Mouse (Mus musculus): ENCODE results near the gene Ttll2. TPM values are rescaled to one million over a fixed set of nuclear protein-coding genes. Genes with fewer than 3 reads are reported as not detected.
"Not testable (repeated sequence)": the region's sequence is repeated elsewhere in the genome, so short reads cannot be mapped to it uniquely, and the experiment has no call there.

Gene Ttll2
- total and polyA plus RNA-seq, 3 experiments = not detected

DNA sequence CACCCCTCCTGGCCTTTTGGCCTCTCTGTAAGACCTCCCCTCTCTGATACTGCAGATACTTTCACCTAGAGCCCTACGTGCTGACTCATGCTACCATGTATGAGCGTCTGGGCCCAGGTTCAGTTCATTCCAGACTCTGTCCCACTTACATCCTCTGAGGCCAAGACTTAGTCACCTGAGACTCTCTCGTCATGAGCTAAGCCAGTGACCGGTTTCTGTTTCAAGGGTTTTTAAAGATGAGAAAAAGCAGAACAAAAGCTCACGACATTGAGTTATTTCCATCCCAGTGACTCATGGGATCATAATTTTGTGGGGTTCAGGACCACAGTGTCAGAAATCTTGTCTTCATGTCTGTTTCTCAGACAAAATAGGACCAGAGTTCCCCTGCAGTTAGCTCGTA, 32.7 kb downstream of the Ttll2 start:
- not testable (repeated sequence) for H3K79me2 ChIP-seq (ENCODE audit: control insufficient read depth, insufficient read depth, low read length, poor library complexity); H3K27me3 ChIP-seq (ENCODE audit: control insufficient read depth in 1 of 2, insufficient read depth in 2 of 2, low read length in 2 of 2); H3K27ac ChIP-seq (ENCODE audit: control insufficient read depth, low read depth, low read length); H3K4me1 ChIP-seq (ENCODE audit: control insufficient read depth in 1 of 2, insufficient read depth in 2 of 2, low read length in 2 of 2); DNase-seq (ENCODE audit: low read depth, low spot score); H3K9ac ChIP-seq (ENCODE audit: control insufficient read depth, low read depth, low read length, poor library complexity, severe bottlenecking); H3K36me3 ChIP-seq (ENCODE audit: control insufficient read depth in 1 of 2, insufficient read depth in 2 of 2, low read length in 2 of 2); H3K9me3 ChIP-seq (replicated peaks; ENCODE audit: insufficient read depth, low read length); H3K4me3 ChIP-seq (ENCODE audit: control insufficient read depth in 1 of 2, insufficient read depth in 1 of 2, low read depth in 2 of 2, low read length in 2 of 2)

GRCm38 (mm10) chr17:7315693-7316382, 36.7 kb downstream of the Ttll2 start:
- not testable (repeated sequence) for H3K9me3 ChIP-seq (replicated peaks; ENCODE audit: insufficient read depth, low read length); H3K4me1 ChIP-seq (ENCODE audit: control insufficient read depth in 1 of 2, insufficient read depth in 2 of 2, low read length in 2 of 2); H3K27ac ChIP-seq (ENCODE audit: control insufficient read depth, low read depth, low read length); H3K4me3 ChIP-seq (ENCODE audit: control insufficient read depth in 1 of 2, insufficient read depth in 1 of 2, low read depth in 2 of 2, low read length in 2 of 2); H3K9ac ChIP-seq (ENCODE audit: control insufficient read depth, low read depth, low read length, poor library complexity, severe bottlenecking); DNase-seq (ENCODE audit: low read depth, low spot score); H3K36me3 ChIP-seq (ENCODE audit: control insufficient read depth in 1 of 2, insufficient read depth in 2 of 2, low read length in 2 of 2); H3K79me2 ChIP-seq (ENCODE audit: control insufficient read depth, insufficient read depth, low read length, poor library complexity); H3K27me3 ChIP-seq (ENCODE audit: control insufficient read depth in 1 of 2, insufficient read depth in 2 of 2, low read length in 2 of 2)

DNA sequence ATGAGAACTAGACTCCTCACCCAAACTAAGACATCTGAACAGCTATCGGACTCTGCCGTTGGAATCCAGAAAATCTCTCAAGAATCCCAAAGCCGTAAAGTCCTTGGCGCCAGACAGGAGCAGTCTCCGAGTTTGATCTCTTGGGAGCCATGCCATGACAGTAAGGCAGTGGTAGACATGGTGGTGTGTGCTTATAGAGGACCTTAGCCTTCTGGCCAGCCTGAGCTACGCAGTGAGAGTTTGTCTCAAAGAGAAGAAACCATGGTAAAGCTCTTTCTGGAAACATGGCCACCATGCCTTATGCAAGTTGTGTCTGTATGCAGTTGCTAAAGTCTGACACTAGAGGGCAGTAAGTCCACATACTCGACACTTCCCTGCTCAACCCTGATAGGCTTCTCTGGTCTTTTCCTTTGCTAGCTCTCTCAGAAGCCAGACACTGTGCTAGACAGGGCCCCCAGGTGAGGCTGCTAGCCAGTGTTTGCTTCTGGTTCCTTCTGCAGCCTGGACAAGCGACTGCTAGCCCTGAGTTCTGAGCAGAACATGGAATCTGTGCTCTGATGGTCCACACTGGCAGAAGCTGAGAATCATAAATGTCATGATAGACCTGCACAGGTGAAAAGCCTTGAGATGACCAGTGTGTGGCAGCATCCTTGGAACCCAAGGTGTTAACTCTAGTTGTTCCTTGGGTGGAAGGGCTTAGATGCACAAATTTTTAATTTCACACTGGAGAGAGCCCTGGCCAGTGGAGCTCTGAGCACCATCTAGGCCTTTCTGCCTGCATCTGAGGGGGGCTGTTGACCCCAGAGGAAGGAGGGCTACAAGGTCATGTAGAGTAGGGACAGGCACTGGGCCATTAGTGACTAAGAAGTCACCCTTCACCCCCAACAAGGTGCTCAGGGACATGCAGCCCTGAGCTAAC, 46.0 kb downstream of the Ttll2 start:
- not testable (repeated sequence) for H3K9ac ChIP-seq (ENCODE audit: control insufficient read depth, low read depth, low read length, poor library complexity, severe bottlenecking); H3K27me3 ChIP-seq (ENCODE audit: control insufficient read depth in 1 of 2, insufficient read depth in 2 of 2, low read length in 2 of 2); H3K4me3 ChIP-seq (ENCODE audit: control insufficient read depth in 1 of 2, insufficient read depth in 1 of 2, low read depth in 2 of 2, low read length in 2 of 2); H3K9me3 ChIP-seq (replicated peaks; ENCODE audit: insufficient read depth, low read length); H3K4me1 ChIP-seq (ENCODE audit: control insufficient read depth in 1 of 2, insufficient read depth in 2 of 2, low read length in 2 of 2); H3K27ac ChIP-seq (ENCODE audit: control insufficient read depth, low read depth, low read length); H3K36me3 ChIP-seq (ENCODE audit: control insufficient read depth in 1 of 2, insufficient read depth in 2 of 2, low read length in 2 of 2); H3K79me2 ChIP-seq (ENCODE audit: control insufficient read depth, insufficient read depth, low read length, poor library complexity)
- DNase-seq (ENCODE audit: low read depth, low spot score) = peak; percentile 16

Other genes with a start within 250 kb of the Ttll2 start
- gene Rps6ka2, start 182.6 kb downstream of the Ttll2 start, total RNA-seq (2012; rRNA removed) = 5.2 and 6.0 TPM in 2 replicates
- gene Rps6ka2, start 182.6 kb downstream of the Ttll2 start, polyA plus RNA-seq (2012; ENCODE audit: insufficient read depth in 1 of 2, insufficient read length in 2 of 2, low read depth in 1 of 2, low replicate concordance in 2 of 2, missing spikeins in 1 of 2) = 10 to 100 TPM in 1 of 2 experiments, not detected in 1; 11.2 TPM
- gene Tcp10a, start 28.1 kb downstream of the Ttll2 start, total RNA-seq (2012; rRNA removed) = not detected in 2 replicates
- not detected for gene Tcp10a, start 28.1 kb downstream of the Ttll2 start, polyA plus RNA-seq (2012; ENCODE audit: insufficient read depth in 1 of 2, insufficient read length in 2 of 2, low read depth in 1 of 2, low replicate concordance in 2 of 2, missing spikeins in 1 of 2)
- gene Gm49630, start 19.3 kb upstream of the Ttll2 start, total RNA-seq (2012; rRNA removed) = not detected in 2 replicates
- not detected for gene Gm49630, start 19.3 kb upstream of the Ttll2 start, polyA plus RNA-seq (2012; ENCODE audit: insufficient read depth in 1 of 2, insufficient read length in 2 of 2, low read depth in 1 of 2, low replicate concordance in 2 of 2, missing spikeins in 1 of 2)
- not detected in 2 replicates for gene Unc93a2, start 32.8 kb upstream of the Ttll2 start, total RNA-seq (2012; rRNA removed)
- gene Unc93a2, start 32.8 kb upstream of the Ttll2 start, polyA plus RNA-seq (2012; ENCODE audit: insufficient read depth in 1 of 2, insufficient read length in 2 of 2, low read depth in 1 of 2, low replicate concordance in 2 of 2, missing spikeins in 1 of 2) = not detected